Mouse (Mus musculus) brown adipose tissue, adult 24 weeks (tissue): ENCODE data around the gene Ripor3. TPM values are rescaled to one million over a fixed set of nuclear protein-coding genes. Genes with fewer than 3 reads are reported as not detected.
A peak's percentile ranks its signal among the peaks of the same experiment; 100 is the strongest.

Experiments used
- H3K27ac ChIP-seq: fragments of 200-500 bp; replicated peaks from 2 replicates; pipeline ENCODE4 v1.5.1; 2012; ENCODE audit warnings: low read depth, mild to moderate bottlenecking, low read length
- H3K4me1 ChIP-seq: fragments of 200-500 bp; 2 replicates; pipeline ENCODE4 v1.6.1; 2012; ENCODE audit warnings: low read length, mixed read lengths; ENCODE audit not compliant: control insufficient read depth, insufficient read depth, insufficient read length
- H3K4me3 ChIP-seq: fragments of 200-500 bp; 2 replicates; pipeline ENCODE4 v1.5.1; 2012; ENCODE audit warnings: low read depth, mild to moderate bottlenecking, low read length, moderate library complexity; ENCODE audit not compliant: insufficient read depth
- polyA plus RNA-seq: library from polyadenylated mRNA; stranded (reverse); fragments of >200 nt; gene quantifications from 2 replicates; pipeline ENCODE4 v1.2.4, GENCODE M21; 2012; ENCODE audit not compliant: missing spikeins, insufficient read depth, insufficient read length

The Ripor3 gene
- polyA plus RNA-seq, 1 experiment, result not detected

- peaks cover 56% of the 10 kb centered on the region for H3K4me1 ChIP-seq
- no peak overlapping the region for H3K4me3 ChIP-seq
- no peak overlapping the region for H3K27ac ChIP-seq
Measured at GRCm38 (mm10) chr2:167944193-167944592, 66.2 kb downstream of the Ripor3 start.

DNA sequence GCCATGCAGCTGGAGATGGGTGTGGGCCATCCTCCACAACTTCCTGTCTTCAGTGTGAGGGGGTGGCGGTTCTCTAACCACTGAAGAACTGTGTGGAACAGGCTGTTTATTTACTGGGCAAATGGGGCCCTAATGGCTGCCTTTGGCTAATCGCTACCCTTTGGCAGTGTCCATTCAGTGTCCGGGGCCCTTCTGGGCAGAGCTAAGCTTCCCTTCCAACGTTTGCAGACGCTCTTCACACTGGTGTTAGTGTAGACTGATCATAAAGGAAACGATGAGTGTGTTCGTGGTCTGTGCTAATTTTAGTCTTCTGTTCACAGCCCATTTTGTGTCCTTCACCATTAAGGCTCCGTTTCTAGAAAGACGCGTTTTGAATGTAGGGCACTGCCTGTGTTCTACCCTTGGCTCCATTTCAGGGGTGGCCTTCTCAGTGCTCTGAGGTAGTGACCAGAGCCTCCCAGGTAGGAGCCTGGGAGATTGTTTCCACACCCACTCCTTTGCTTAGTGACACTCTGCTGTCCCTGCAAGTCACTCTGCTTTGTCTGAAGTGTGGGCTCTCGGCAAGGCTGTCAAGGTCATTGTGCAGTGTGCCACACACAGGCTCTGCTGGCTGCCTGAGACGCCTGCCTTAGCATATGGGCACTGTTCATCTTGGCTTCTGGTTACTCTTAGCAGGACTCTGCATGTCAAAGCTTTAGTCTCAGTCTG, 67.3 kb downstream of the Ripor3 start:
- Histone ChIP-seq H3K4me3 (peak overlapping the region; percentile 25; the same call in 1 of the 2 replicates), H3K27ac (peak overlapping the region; percentile 59), H3K4me1 (peaks cover 45% of the 10 kb centered on the region)

DNA sequence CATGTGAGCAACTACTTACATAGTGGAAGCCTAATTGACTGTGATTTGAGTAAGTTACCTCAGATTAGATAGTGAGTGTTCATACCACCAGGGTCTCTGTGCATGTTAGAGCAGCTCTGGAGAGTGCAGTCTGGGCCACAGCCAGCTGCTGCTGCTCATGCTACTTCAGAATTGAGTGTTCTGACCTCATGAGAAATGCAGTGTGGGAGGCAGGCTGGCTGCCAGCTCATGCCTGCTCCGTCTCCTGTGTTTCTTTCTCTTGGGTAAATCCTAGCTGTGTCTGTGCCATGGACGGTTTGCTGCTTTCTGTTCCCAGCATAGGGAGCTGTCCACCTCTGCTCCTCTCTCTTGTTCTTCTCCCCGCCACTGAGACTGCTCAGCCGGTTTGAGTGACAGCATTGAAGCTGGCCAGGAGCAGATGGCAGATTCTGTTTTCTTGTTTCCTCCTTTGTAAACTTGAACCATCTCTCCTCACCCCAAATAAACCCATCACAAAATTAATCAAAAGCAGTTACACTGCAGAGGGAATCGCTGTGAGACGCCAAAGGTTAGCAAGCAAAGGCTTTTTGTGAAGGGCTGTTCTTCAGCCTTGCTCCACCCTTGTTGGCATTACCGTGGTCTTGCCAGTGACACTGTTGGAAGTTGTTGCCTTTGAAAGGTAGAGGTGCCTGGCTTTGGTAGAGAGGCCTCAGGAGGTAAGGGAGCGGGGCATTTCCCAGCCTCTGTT, 68.1 kb downstream of the Ripor3 start:
- H3K4me3 ChIP-seq, result no peak overlapping the region; the same call in 1 of the 2 replicates
- peak overlapping the region; percentile 59 for H3K27ac ChIP-seq
- peaks cover 42% of the 10 kb centered on the region for H3K4me1 ChIP-seq

DNA sequence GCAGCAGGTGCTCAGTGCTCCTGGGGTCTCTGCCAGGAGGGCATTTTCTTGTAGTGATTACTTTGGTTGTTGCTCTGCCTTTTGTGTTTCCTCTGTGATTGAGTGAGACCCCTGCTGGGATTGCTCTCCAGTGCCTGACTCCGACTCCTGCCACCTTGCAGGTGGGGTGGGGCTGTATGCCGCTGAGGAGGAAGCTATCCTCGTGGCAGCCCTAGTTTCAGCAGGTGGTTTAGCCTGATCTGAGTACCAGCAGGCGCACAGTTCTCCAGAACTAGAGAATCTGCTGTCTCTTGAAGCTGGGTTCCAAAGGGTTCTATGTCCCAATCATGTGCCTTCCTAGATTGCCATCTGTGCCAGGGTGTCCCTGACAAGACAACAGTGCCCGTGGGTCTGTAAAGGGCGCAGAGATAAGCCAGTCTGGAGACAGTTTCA, 68.7 kb downstream of the Ripor3 start:
- H3K4me1 ChIP-seq, result peaks cover 42% of the 10 kb centered on the region
- peak overlapping the region; percentile 59 for H3K27ac ChIP-seq
- H3K4me3 ChIP-seq, result no peak overlapping the region

- H3K27ac ChIP-seq, result no peak overlapping the region
- H3K4me3 ChIP-seq, result no peak overlapping the region
- H3K4me1 ChIP-seq, result peaks cover 42% of the 10 kb centered on the region
Measured at GRCm38 (mm10) chr2:167941320-167941719, 69.1 kb downstream of the Ripor3 start.

DNA sequence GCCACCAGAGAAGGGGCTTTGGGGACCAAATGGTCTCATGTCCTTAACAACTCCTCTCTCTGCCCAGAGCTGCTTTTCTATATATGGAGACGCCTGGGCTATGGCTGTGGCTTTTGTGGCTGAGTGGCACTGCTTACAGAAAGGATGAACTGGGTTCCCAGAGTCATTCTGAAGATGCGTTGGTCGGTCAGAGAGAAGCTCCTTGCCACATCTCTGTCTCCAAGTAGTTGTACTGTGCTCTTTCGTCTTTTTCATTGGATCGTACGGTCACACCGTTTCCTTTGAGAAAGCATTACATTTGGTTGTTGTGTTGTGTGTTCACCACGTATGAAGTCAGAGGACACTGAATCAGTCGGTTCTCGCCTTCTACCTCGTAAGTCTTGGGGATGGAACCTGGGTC, 69.8 kb downstream of the Ripor3 start:
- Histone ChIP-seq H3K27ac (no peak overlapping the region), H3K4me1 (peaks cover 44% of the 10 kb centered on the region), H3K4me3 (no peak overlapping the region)

DNA sequence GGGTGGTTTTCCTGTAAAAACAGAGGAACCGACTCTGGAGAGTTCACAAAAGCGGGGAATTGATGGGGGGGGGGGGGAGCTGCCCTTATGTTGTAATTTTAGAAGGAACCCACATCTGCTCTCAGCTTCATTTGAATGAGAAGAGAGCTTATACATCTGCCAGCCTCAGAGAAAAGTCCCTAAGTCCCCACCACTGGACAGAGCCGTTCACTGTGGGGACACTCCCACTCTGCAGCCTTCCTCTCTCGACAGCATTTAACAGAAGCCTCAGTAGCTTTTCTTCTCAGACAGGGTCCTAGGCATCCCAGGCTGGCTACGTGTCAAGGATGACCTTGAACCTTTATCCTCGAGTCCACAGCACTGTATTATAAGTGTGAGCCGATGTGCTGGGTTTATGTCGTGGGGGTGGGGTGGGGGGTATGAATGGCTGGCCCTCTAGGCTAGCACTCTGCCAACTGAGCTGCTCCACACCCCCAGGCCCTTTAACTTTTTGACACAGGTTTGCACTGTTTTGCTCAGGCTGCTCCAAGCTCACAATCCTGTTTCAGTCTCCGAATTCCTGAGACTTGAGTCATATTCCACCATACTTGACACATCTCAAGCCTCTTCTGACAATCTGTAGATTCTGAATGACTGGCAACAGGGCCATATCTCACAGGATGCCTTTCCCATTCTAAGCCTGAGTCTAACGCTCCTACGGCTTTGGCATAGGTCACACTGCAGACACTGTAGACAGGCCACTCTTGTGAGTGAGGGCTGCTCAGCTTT, 70.6 kb downstream of the Ripor3 start:
- H3K4me3 ChIP-seq, result no peak overlapping the region
- no peak overlapping the region for H3K27ac ChIP-seq
- peaks cover 38% of the 10 kb centered on the region for H3K4me1 ChIP-seq

GRCm38 (mm10) chr2:167939204-167939603, 71.2 kb downstream of the Ripor3 start:
- Histone ChIP-seq H3K4me3 (no peak overlapping the region), H3K27ac (no peak overlapping the region), H3K4me1 (peaks cover 32% of the 10 kb centered on the region)

DNA sequence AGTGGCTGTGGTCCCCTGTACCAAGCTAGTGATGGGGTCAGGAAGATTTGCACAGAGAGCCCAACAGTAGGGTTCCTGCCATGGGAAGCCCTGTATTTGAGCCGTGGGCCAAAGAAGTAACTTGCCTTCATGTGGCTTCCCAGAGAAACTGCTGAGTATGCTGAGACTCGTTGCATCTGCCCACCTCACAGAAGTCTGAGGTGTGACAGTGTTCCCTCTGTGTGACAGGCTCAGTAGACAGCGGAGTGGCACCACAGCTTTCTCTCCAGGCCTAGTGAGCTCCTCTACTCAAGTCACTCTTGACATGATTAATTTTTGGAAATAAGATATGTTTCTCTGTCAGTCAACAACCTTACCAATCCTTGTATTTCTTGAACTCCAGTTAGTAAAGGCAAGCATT, 71.6 kb downstream of the Ripor3 start:
- Histone ChIP-seq H3K4me3 (no peak overlapping the region), H3K4me1 (peaks cover 30% of the 10 kb centered on the region), H3K27ac (no peak overlapping the region)

DNA sequence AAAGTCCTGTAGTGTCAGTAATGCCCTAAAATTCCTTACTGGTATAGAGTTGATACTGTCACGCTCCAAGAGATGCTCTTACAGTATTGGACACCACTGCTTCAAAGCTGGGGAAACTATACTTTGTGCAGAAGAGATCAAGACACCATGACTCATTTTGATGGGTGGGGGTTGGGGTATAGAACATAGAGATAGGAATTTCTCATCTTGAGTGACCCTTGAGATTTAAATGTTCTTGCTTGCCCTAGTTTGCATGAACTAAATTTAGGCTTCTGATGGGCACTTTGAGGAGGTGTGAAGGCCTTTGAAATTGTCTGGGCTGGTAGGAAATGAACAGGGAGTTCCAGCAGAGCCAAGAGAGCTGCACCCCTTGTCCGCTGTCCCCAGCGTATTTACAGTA, 74.5 kb downstream of the Ripor3 start:
- H3K4me1 ChIP-seq, result peaks cover 24% of the 10 kb centered on the region
- H3K4me3 ChIP-seq, result no peak overlapping the region
- H3K27ac ChIP-seq, result no peak overlapping the region

- Histone ChIP-seq H3K27ac (no peak overlapping the region), H3K4me3 (peak overlapping the region; percentile 98), H3K4me1 (peaks cover 21% of the 10 kb centered on the region)
Measured at GRCm38 (mm10) chr2:167933397-167933796, 77.0 kb downstream of the Ripor3 start.

- Histone ChIP-seq H3K4me3 (peak overlapping the region; percentile 98), H3K4me1 (peaks cover 21% of the 10 kb centered on the region), H3K27ac (no peak overlapping the region)
Measured at GRCm38 (mm10) chr2:167932727-167933231, 77.6 kb downstream of the Ripor3 start.

DNA sequence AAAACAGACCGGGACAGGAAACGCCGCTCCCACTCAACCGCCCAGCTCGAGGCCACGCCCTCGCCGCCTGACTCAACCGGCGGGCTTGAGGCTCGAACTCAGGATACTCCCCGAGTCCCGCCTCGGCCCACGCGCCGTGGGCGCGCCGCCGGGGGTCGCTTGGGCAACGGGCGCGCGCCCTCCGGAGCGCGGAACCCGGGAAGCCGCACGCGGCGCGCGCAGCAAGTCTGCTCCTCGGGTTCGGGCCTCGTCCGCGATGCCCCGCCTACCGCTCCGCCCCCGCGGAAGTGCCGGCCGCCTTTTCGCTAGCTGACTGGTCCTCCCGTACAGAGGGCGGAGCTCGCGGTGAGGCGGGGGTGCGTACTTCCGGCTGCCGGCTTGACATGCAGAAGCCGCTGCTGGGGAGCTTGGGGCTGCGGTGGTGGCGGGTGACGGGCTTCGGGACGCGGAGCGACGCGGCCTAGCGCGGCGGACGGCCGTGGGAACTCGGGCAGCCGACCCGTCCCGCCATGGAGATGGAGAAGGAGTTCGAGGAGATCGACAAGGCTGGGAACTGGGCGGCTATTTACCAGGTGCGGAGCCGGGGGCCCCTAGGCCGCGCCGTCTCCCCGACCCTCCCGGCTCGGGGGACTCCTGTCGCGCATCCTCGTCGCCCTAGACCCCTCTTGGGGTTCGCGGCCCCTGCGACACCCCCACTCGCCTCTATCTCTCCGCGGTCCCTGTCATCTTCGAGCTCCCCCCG, 78.3 kb downstream of the Ripor3 start, which contains the start of gene Ptpn1:
Gene Ptpn1 (plus strand): TSS at position 73 of the 742 bp plus-strand sequence.
- Histone ChIP-seq H3K4me3 (peak within 1 kb of the TSS; percentile 98), H3K4me1 (peaks cover 21% of the 10 kb centered on the region), H3K27ac (peak within 1 kb of the TSS; percentile 84)

DNA sequence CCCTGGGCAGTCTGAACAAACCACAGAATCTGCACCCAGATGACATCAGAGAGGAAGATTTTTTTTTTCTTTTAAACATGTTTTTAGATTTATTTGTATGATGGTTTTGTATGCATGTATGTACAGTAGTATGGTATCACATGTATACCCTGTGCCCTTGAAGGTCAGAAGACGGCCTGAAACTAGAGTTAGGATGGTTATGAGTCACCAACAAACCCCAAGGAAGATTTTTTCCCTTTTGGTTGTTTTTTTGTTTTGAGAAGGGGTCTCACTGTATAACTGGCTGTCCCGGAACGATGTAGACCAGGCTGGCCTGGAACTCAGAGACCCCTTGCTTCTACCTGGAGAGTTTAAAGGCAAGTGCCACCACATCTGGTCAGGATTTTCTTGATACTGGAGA, 79.4 kb downstream of the Ripor3 start:
- Histone ChIP-seq H3K4me3 (peak overlapping the region; percentile 98; the same call in 1 of the 2 replicates), H3K27ac (peak overlapping the region; percentile 84; the same call in 1 of the 2 replicates), H3K4me1 (peaks cover 17% of the 10 kb centered on the region)
